Mouse (Mus musculus) bone marrow macrophage, adult 2 months (primary cell): ENCODE results near the gene Arhgef33. TPM values are rescaled to one million over a fixed set of nuclear protein-coding genes. Genes with fewer than 3 reads are reported as not detected.

Source experiments
- H3K27ac ChIP-seq: 2 replicates; pipeline ENCODE4 v1.5.1; 2012; ENCODE audit warnings: low read depth, low read length; ENCODE audit not compliant: insufficient read depth
- H3K4me1 ChIP-seq: 2 replicates; pipeline ENCODE4 v1.6.1; 2012; ENCODE audit warnings: low read length; ENCODE audit not compliant: control insufficient read depth, insufficient read depth
- H3K4me3 ChIP-seq: 2 replicates; pipeline ENCODE4 v1.5.1; 2012; ENCODE audit warnings: mild to moderate bottlenecking, low read length, moderate library complexity; ENCODE audit not compliant: insufficient read depth
- CTCF ChIP-seq: IDR thresholded peaks from 2 replicates; pipeline ENCODE4 v1.5.1; 2012; ENCODE audit warnings: low read depth, mild to moderate bottlenecking, low read length, moderate library complexity
- POLR2A ChIP-seq: IDR thresholded peaks from 2 replicates; pipeline ENCODE4 v1.6.1; 2012; ENCODE audit warnings: mild to moderate bottlenecking, low read depth, low read length, borderline replicate concordance
- polyA plus RNA-seq: library from polyadenylated mRNA; stranded (reverse); fragments of >200 nt; gene quantifications from 2 replicates; pipeline ENCODE4 v1.2.4, GENCODE M21; 2012; ENCODE audit not compliant: missing spikeins, insufficient read depth, insufficient read length

The Arhgef33 gene
- polyA plus RNA-seq, 1 experiment, result not detected

- no peak for TF ChIP-seq CTCF
- no peak for TF ChIP-seq POLR2A
- Histone ChIP-seq H3K4me3 (no peak overlapping the region), H3K4me1 (no peaks in the 10 kb centered on the region), H3K27ac (no peak overlapping the region)
Measured at GRCm38 (mm10) chr17:80434430-80434829, 127.2 kb downstream of the Arhgef33 start.

- H3K4me3 ChIP-seq, result no peak overlapping the region
- H3K4me1 ChIP-seq, result no peaks in the 10 kb centered on the region
- no peak overlapping the region for H3K27ac ChIP-seq
- no peak for TF ChIP-seq CTCF
- TF ChIP-seq POLR2A, result no peak
Measured at GRCm38 (mm10) chr17:80435680-80436079, 128.5 kb downstream of the Arhgef33 start.

- TF ChIP-seq POLR2A, result no peak
- TF ChIP-seq CTCF, result no peak
- Histone ChIP-seq H3K27ac (peak overlapping the region; percentile 90), H3K4me1 (peaks cover 17% of the 10 kb centered on the region), H3K4me3 (peak overlapping the region; percentile 13; the same call in 1 of the 2 replicates)
Measured at GRCm38 (mm10) chr17:80445433-80445832, 138.2 kb downstream of the Arhgef33 start.

- TF ChIP-seq POLR2A (no peak), CTCF (no peak)
Measured at GRCm38 (mm10) chr17:80446470-80446869, 139.3 kb downstream of the Arhgef33 start.

More at GRCm38 (mm10) chr17:80446470-80446869, 139.3 kb downstream of the Arhgef33 start:
- H3K27ac ChIP-seq, result no peak overlapping the region
- peaks cover 20% of the 10 kb centered on the region for H3K4me1 ChIP-seq
- no peak overlapping the region for H3K4me3 ChIP-seq

Other genes with a start within 250 kb of the Arhgef33 start
- gene Hnrnpll, start 245.1 kb upstream of the Arhgef33 start, polyA plus RNA-seq, result 44.9 and 47.7 TPM in 2 replicates
- 18.1 and 18.2 TPM in 2 replicates for gene Galm, start 179.9 kb upstream of the Arhgef33 start, polyA plus RNA-seq
- gene Srsf7, start 100.1 kb upstream of the Arhgef33 start, polyA plus RNA-seq, result 83.7 and 102 TPM in 2 replicates
- gene Ttc39d, start 99.9 kb upstream of the Arhgef33 start, polyA plus RNA-seq, result not detected in 2 replicates
- gene Gemin6, start 83.0 kb upstream of the Arhgef33 start, polyA plus RNA-seq, result 7.1 and 8.0 TPM in 2 replicates
- gene Morn2, start 17.2 kb upstream of the Arhgef33 start, polyA plus RNA-seq, result 5.6 and 8.1 TPM in 2 replicates
- gene Dhx57, start 16.9 kb upstream of the Arhgef33 start, polyA plus RNA-seq, result 16.0 and 19.6 TPM in 2 replicates
- not detected in 2 replicates for gene Gm10190, start 66.1 kb downstream of the Arhgef33 start, polyA plus RNA-seq
- 10.4 and 12.0 TPM in 2 replicates for gene Sos1, start 173.0 kb downstream of the Arhgef33 start, polyA plus RNA-seq